Mouse (Mus musculus): Measurements from ENCODE around the gene Ica1l. TPM values are rescaled to one million over a fixed set of nuclear protein-coding genes. Genes with fewer than 3 reads are reported as not detected.
"Not testable (repeated sequence)": the region's sequence is repeated elsewhere in the genome, so short reads cannot be mapped to it uniquely, and the experiment has no call there.

The Ica1l gene
- polyA plus RNA-seq (2014; fragmentation: Nextera tagmentation; extraction: Ambion mirVana), result 0.84 and 1.2 TPM in 2 replicates

GRCm38 (mm10) chr1:60042796-60043469 lies at the start of gene Ica1l:
TSS of gene Ica1l (minus strand) at chr1:60043184.
- Histone ChIP-seq H3K27me3 (ENCODE audit: control insufficient read depth, insufficient read depth, low read length) (peaks cover 5% of the 10 kb centered on the region), H3K9me3 (ENCODE audit: control insufficient read depth, low read length) (no peaks in the 10 kb centered on the region), H3K4me3 (ENCODE audit: low read depth, low read length) (peak within 1 kb of the TSS; percentile 58), H3K4me2 (ENCODE audit: low read depth, severe bottlenecking) (peak within 1 kb of the TSS; percentile 90), H3K4me1 (ENCODE audit: control insufficient read depth, insufficient read depth, low read length) (no peaks in the 10 kb centered on the region), H3K27ac (replicated peaks; ENCODE audit: low read depth, low read length) (no peak within 1 kb of the TSS), H3K9ac (ENCODE audit: low read length) (peak within 1 kb of the TSS; percentile 77), H3K36me3 (ENCODE audit: control insufficient read depth, insufficient read depth, low read length) (no peaks in the 10 kb centered on the region)
- under 1% methylated on average over 54 of the region's 99 CpGs for WGBS
- DNase-seq (ENCODE audit: low spot score) (peak; percentile 70), ATAC-seq (ENCODE audit: insufficient number of reproducible peaks, low FRiP score, low TSS enrichment, low read depth) (peak; percentile 73)

GRCm38 (mm10) chr1:60076411-60076810 lies 33.4 kb upstream of the Ica1l start:
- 75% methylated on average over 6 of the region's 6 CpGs for WGBS
- no peak overlapping the region for H3K9ac ChIP-seq (ENCODE audit: low read length)
- H3K4me3 ChIP-seq (ENCODE audit: low read depth, low read length), result no peak overlapping the region
- no peaks in the 10 kb centered on the region for H3K27me3 ChIP-seq (ENCODE audit: control insufficient read depth, insufficient read depth, low read length)
- H3K4me1 ChIP-seq (ENCODE audit: control insufficient read depth, insufficient read depth, low read length), result no peaks in the 10 kb centered on the region
- no peak overlapping the region for H3K27ac ChIP-seq (replicated peaks; ENCODE audit: low read depth, low read length)
- H3K4me2 ChIP-seq (ENCODE audit: low read depth, severe bottlenecking), result no peak overlapping the region
- H3K9me3 ChIP-seq (ENCODE audit: control insufficient read depth, low read length), result no peaks in the 10 kb centered on the region
- DNase-seq (ENCODE audit: low spot score), result no peak
- ATAC-seq (ENCODE audit: insufficient number of reproducible peaks, low FRiP score, low TSS enrichment, low read depth), result no peak
- H3K36me3 ChIP-seq (ENCODE audit: control insufficient read depth, insufficient read depth, low read length), result peaks cover 3% of the 10 kb centered on the region; the same call in 1 of the 2 replicates

DNA sequence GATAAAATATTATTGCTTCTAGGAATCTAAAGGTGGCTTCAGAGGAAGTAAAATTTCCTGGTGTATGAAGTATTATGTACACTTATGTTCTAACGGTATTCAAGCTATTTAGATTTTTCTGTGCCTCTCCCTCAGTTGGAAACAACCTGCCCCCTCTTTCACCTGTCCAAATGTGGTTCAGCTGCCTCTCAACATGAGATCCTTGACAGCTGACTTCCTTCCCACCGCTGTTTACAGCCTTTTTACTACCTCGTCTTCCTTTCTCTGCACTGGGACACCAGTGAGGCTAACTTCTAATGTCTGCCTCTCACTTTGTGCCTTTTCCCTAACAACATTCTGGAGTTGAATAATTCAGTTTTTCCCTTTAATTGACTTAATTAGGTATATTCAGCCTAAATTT lies 32.6 kb upstream of the Ica1l start:
- no peaks in the 10 kb centered on the region for H3K27me3 ChIP-seq (ENCODE audit: control insufficient read depth, insufficient read depth, low read length)
- H3K9me3 ChIP-seq (ENCODE audit: control insufficient read depth, low read length), result no peaks in the 10 kb centered on the region
- no peak overlapping the region for H3K4me3 ChIP-seq (ENCODE audit: low read depth, low read length)
- no peak overlapping the region for H3K4me2 ChIP-seq (ENCODE audit: low read depth, severe bottlenecking)
- DNase-seq (ENCODE audit: low spot score), result no peak
- WGBS, result 71% methylated on average over 3 of the region's 3 CpGs
- no peak overlapping the region for H3K27ac ChIP-seq (replicated peaks; ENCODE audit: low read depth, low read length)
- no peak for ATAC-seq (ENCODE audit: insufficient number of reproducible peaks, low FRiP score, low TSS enrichment, low read depth)
- peaks cover 3% of the 10 kb centered on the region; the same call in 1 of the 2 replicates for H3K36me3 ChIP-seq (ENCODE audit: control insufficient read depth, insufficient read depth, low read length)
- H3K9ac ChIP-seq (ENCODE audit: low read length), result no peak overlapping the region
- H3K4me1 ChIP-seq (ENCODE audit: control insufficient read depth, insufficient read depth, low read length), result no peaks in the 10 kb centered on the region

DNA sequence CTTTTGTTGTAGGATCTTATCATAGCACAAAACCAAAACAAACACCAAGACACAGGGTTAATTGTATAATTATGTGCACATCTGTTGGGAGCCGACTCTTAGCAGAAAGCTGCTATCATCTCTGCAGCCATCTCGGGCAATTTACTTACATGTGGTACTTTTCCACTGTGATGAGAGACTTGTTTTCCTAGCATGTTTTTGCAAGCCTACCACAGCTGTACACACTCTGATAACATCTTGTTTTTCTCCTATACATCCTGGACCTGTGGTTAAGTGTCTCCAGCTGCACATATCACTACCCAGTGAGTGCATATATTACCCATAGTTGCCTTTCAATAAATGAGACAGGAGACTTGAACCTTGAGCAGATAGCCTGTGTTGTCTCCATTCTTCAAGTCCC lies 32.0 kb upstream of the Ica1l start:
- no peak overlapping the region for H3K4me3 ChIP-seq (ENCODE audit: low read depth, low read length)
- WGBS, result 82% methylated on average over 2 of the region's 2 CpGs

DNA sequence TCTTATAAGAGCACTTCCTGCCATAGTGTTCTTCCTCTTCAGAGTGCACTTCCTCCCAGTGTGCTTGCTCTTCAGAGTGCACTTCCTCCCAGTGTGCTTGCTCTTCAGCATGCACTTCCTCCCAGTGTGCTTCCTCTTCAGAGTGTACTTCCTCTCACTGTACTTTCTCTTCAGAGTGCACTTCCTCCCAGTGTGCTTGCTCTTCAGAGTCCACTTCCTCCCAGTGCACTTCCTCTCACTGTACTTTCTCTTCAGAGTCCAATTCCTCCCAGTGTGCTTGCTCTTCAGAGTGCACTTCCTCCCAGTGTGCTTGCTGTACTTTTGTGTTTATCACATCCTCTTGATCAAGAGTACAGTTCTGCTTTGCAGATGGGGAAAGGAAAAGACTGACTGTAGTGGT lies 27.7 kb upstream of the Ica1l start:
- not testable (repeated sequence) for H3K36me3 ChIP-seq (ENCODE audit: control insufficient read depth, insufficient read depth, low read length); DNase-seq (ENCODE audit: low spot score); H3K27me3 ChIP-seq (ENCODE audit: control insufficient read depth, insufficient read depth, low read length); H3K4me1 ChIP-seq (ENCODE audit: control insufficient read depth, insufficient read depth, low read length); H3K4me2 ChIP-seq (ENCODE audit: low read depth, severe bottlenecking); H3K9ac ChIP-seq (ENCODE audit: low read length); ATAC-seq (ENCODE audit: insufficient number of reproducible peaks, low FRiP score, low TSS enrichment, low read depth); H3K9me3 ChIP-seq (ENCODE audit: control insufficient read depth, low read length); H3K27ac ChIP-seq (replicated peaks; ENCODE audit: low read depth, low read length); H3K4me3 ChIP-seq (ENCODE audit: low read depth, low read length)

More for the DNA sequence above, 32.0 kb upstream of the Ica1l start:
- no peaks in the 10 kb centered on the region for H3K9me3 ChIP-seq (ENCODE audit: control insufficient read depth, low read length)
- H3K27ac ChIP-seq (replicated peaks; ENCODE audit: low read depth, low read length), result no peak overlapping the region
- H3K4me2 ChIP-seq (ENCODE audit: low read depth, severe bottlenecking), result no peak overlapping the region
- no peaks in the 10 kb centered on the region for H3K4me1 ChIP-seq (ENCODE audit: control insufficient read depth, insufficient read depth, low read length)
- ATAC-seq (ENCODE audit: insufficient number of reproducible peaks, low FRiP score, low TSS enrichment, low read depth) (no peak), DNase-seq (ENCODE audit: low spot score) (no peak)
- peaks cover 3% of the 10 kb centered on the region; the same call in 1 of the 2 replicates for H3K36me3 ChIP-seq (ENCODE audit: control insufficient read depth, insufficient read depth, low read length)
- no peak overlapping the region for H3K9ac ChIP-seq (ENCODE audit: low read length)
- no peaks in the 10 kb centered on the region for H3K27me3 ChIP-seq (ENCODE audit: control insufficient read depth, insufficient read depth, low read length)

DNA sequence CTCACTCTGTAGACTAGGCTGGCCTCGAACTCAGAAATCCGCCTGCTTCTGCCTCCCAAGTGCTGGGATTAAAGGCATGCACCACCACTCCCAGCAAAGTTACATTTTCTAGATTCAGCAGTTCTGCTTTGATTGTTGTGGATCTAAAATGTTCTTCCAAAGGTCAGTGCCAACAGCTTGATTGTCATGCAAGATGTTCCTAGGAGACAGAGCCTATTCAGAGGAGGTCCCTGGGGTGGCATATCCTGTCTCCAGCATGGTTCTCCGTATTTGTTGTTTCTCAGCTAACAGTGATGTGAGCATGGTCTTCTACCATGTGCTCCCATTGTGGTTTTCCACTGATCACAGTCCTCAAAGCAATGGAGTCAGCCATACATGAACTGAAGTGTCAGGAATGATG lies 13.3 kb upstream of the Ica1l start:
- H3K4me2 ChIP-seq (ENCODE audit: low read depth, severe bottlenecking), result no peak overlapping the region
- 81% methylated on average over 3 of the region's 3 CpGs for WGBS
- H3K4me1 ChIP-seq (ENCODE audit: control insufficient read depth, insufficient read depth, low read length), result no peaks in the 10 kb centered on the region
- H3K36me3 ChIP-seq (ENCODE audit: control insufficient read depth, insufficient read depth, low read length), result no peaks in the 10 kb centered on the region
- H3K27ac ChIP-seq (replicated peaks; ENCODE audit: low read depth, low read length), result no peak overlapping the region
- H3K27me3 ChIP-seq (ENCODE audit: control insufficient read depth, insufficient read depth, low read length), result no peaks in the 10 kb centered on the region
- H3K4me3 ChIP-seq (ENCODE audit: low read depth, low read length), result no peak overlapping the region
- DNase-seq (ENCODE audit: low spot score) (no peak), ATAC-seq (ENCODE audit: insufficient number of reproducible peaks, low FRiP score, low TSS enrichment, low read depth) (no peak)
- no peak overlapping the region for H3K9ac ChIP-seq (ENCODE audit: low read length)
- no peaks in the 10 kb centered on the region for H3K9me3 ChIP-seq (ENCODE audit: control insufficient read depth, low read length)

DNA sequence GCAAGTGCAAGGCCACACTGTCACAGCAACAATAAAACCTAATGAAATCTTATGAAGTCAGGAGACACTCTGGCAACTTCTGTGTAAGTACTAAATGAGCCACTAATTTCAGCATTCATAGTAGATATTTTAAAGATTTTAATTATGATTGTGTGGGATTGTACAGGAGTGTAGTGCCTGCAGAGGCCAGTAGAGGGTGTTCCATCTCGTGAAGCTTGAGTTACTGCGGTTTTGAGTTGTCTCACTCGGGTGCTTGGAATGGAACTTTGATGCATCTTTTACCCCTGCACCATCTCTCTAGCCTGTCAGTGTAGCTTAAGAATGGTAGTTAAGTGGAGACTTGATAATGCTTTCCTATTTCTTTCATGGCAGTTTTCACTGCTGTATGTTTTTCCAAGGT lies 11.7 kb upstream of the Ica1l start:
- no peaks in the 10 kb centered on the region for H3K9me3 ChIP-seq (ENCODE audit: control insufficient read depth, low read length)
- no peak overlapping the region for H3K4me3 ChIP-seq (ENCODE audit: low read depth, low read length)
- H3K9ac ChIP-seq (ENCODE audit: low read length), result no peak overlapping the region
- ATAC-seq (ENCODE audit: insufficient number of reproducible peaks, low FRiP score, low TSS enrichment, low read depth) (no peak), DNase-seq (ENCODE audit: low spot score) (no peak)
- no peaks in the 10 kb centered on the region for H3K36me3 ChIP-seq (ENCODE audit: control insufficient read depth, insufficient read depth, low read length)
- 32% methylated on average over 3 of the region's 3 CpGs for WGBS
- no peaks in the 10 kb centered on the region for H3K27me3 ChIP-seq (ENCODE audit: control insufficient read depth, insufficient read depth, low read length)
- no peak overlapping the region for H3K27ac ChIP-seq (replicated peaks; ENCODE audit: low read depth, low read length)
- no peaks in the 10 kb centered on the region for H3K4me1 ChIP-seq (ENCODE audit: control insufficient read depth, insufficient read depth, low read length)
- no peak overlapping the region for H3K4me2 ChIP-seq (ENCODE audit: low read depth, severe bottlenecking)

GRCm38 (mm10) chr1:60047481-60047880 lies 4.5 kb upstream of the Ica1l start:
- H3K9me3 ChIP-seq (ENCODE audit: control insufficient read depth, low read length); H3K4me3 ChIP-seq (ENCODE audit: low read depth, low read length); DNase-seq (ENCODE audit: low spot score); ATAC-seq (ENCODE audit: insufficient number of reproducible peaks, low FRiP score, low TSS enrichment, low read depth); H3K27ac ChIP-seq (replicated peaks; ENCODE audit: low read depth, low read length); H3K4me1 ChIP-seq (ENCODE audit: control insufficient read depth, insufficient read depth, low read length); H3K4me2 ChIP-seq (ENCODE audit: low read depth, severe bottlenecking); H3K9ac ChIP-seq (ENCODE audit: low read length); H3K36me3 ChIP-seq (ENCODE audit: control insufficient read depth, insufficient read depth, low read length); H3K27me3 ChIP-seq (ENCODE audit: control insufficient read depth, insufficient read depth, low read length): not testable (repeated sequence)
- 91% methylated on average over 5 of the region's 5 CpGs for WGBS

GRCm38 (mm10) chr1:60044595-60044994 lies 1.6 kb upstream of the Ica1l start:
- no peak overlapping the region for H3K27ac ChIP-seq (replicated peaks; ENCODE audit: low read depth, low read length)
- no peak overlapping the region for H3K4me2 ChIP-seq (ENCODE audit: low read depth, severe bottlenecking)
- no peaks in the 10 kb centered on the region for H3K36me3 ChIP-seq (ENCODE audit: control insufficient read depth, insufficient read depth, low read length)
- 89% methylated on average over 1 of the region's 1 CpGs for WGBS
- H3K27me3 ChIP-seq (ENCODE audit: control insufficient read depth, insufficient read depth, low read length), result peaks cover 5% of the 10 kb centered on the region
- H3K9ac ChIP-seq (ENCODE audit: low read length), result no peak overlapping the region
- H3K4me1 ChIP-seq (ENCODE audit: control insufficient read depth, insufficient read depth, low read length), result no peaks in the 10 kb centered on the region
- DNase-seq (ENCODE audit: low spot score) (no peak), ATAC-seq (ENCODE audit: insufficient number of reproducible peaks, low FRiP score, low TSS enrichment, low read depth) (no peak)
- no peak overlapping the region for H3K4me3 ChIP-seq (ENCODE audit: low read depth, low read length)
- H3K9me3 ChIP-seq (ENCODE audit: control insufficient read depth, low read length), result no peaks in the 10 kb centered on the region

All from limb, embryonic 11.5 days (tissue).